Mouse (Mus musculus) hindbrain, embryonic 11.5 days (tissue): ENCODE measurements at regions not wholly inside any gene's neighbourhood (a gene's known extent, or its start where the extent isn't known, plus 50 kb on each side); places are given as distances from the start of the nearest gene placed in this dataset.

ENCODE experiments used
- ATAC-seq: fragments of 200-750 bp; cut with Nextera tagmentation; 2 replicates; pipeline ENCODE4 v1.8.0; 2017; ENCODE audit warnings: mild to moderate bottlenecking, moderate TSS enrichment, moderate library complexity; ENCODE audit not compliant: low FRiP score
- DNase-seq: peaks from one replicate; pipeline ENCODE4 v3.0.0-alpha.2; 2015; ENCODE audit warnings: low spot score
- H3K27ac ChIP-seq: fragments of 300-500 bp; sonication (generic); 2 replicates; pipeline ENCODE4 v1.5.1; 2014; ENCODE audit warnings: mild to moderate bottlenecking, low read depth, low read length
- H3K27me3 ChIP-seq: fragments of 300-500 bp; sonication (generic); 2 replicates; pipeline ENCODE4 v1.6.1; 2014; ENCODE audit warnings: mild to moderate bottlenecking, low read length, moderate library complexity, mixed read lengths; ENCODE audit not compliant: control insufficient read depth, insufficient read depth
- H3K36me3 ChIP-seq: fragments of 300-500 bp; sonication (generic); 2 replicates; pipeline ENCODE4 v1.6.1; 2014; ENCODE audit warnings: mild to moderate bottlenecking, low read length, moderate library complexity, mixed read lengths; ENCODE audit not compliant: control insufficient read depth, insufficient read depth
- H3K4me1 ChIP-seq: fragments of 300-500 bp; sonication (generic); replicated peaks from 2 replicates; pipeline ENCODE4 v1.6.1; 2014; ENCODE audit warnings: low read length, mixed read lengths; ENCODE audit not compliant: control insufficient read depth, insufficient read depth
- H3K4me2 ChIP-seq: fragments of 300-500 bp; sonication (generic); replicated peaks from 2 replicates; pipeline ENCODE4 v1.6.1; 2014; ENCODE audit warnings: mild to moderate bottlenecking, low read depth, low read length
- H3K4me3 ChIP-seq: fragments of 300-500 bp; sonication (generic); 2 replicates; pipeline ENCODE4 v1.5.1; 2014; ENCODE audit warnings: low read depth, low read length
- H3K9ac ChIP-seq: fragments of 300-500 bp; sonication (generic); 2 replicates; pipeline ENCODE4 v1.6.1; 2014; ENCODE audit warnings: low read depth, low read length
- H3K9me3 ChIP-seq: fragments of 300-500 bp; sonication (generic); 2 replicates; pipeline ENCODE4 v1.6.1; 2016; ENCODE audit warnings: low read length; ENCODE audit not compliant: control insufficient read depth
- WGBS: fragments of 180-500 bp; shearing (Covaris S2); extraction: QIAGEN DNeasy Blood & Tissue Kit; methylation state at CpG from one replicate; pipeline ENCODE4 v1.1.7; 2014; 5-methylcytosine and 5-hydroxymethylcytosine counted together

DNA sequence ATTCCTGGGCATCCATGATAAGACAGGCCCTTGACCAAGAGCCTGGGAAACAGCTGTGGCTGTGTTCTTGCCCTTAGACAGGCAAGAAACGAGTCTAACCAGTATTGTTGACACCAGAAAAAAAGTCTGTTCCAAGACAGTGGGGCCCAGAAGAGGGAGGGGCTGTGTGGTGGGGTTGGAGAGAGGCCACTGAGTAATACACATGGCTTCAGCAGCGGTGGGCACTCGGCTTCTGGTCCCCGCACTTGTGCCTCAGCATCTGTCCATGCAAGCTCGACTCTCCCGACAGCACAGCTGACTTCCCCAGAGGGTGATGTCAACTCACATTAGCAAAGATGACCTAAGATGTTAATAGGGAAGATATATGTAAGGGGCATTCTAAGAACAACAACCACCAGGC, 110.9 kb upstream of the Tle3 start:
- 39% methylated on average over 6 of the region's 6 CpGs for WGBS
- no peak overlapping the region for H3K9ac ChIP-seq
- H3K36me3 ChIP-seq = no peaks in the 10 kb centered on the region
- 0 out of 2 replicates have a peak, but pooled peaks have one; percentile 35 for ATAC-seq
- no peak for DNase-seq
- H3K4me1 ChIP-seq = peaks cover 14% of the 10 kb centered on the region
- H3K9me3 ChIP-seq = no peaks in the 10 kb centered on the region
- no peak overlapping the region for H3K4me2 ChIP-seq
- no peaks in the 10 kb centered on the region for H3K27me3 ChIP-seq
- no peak overlapping the region for H3K27ac ChIP-seq
- H3K4me3 ChIP-seq = no peak overlapping the region

DNA sequence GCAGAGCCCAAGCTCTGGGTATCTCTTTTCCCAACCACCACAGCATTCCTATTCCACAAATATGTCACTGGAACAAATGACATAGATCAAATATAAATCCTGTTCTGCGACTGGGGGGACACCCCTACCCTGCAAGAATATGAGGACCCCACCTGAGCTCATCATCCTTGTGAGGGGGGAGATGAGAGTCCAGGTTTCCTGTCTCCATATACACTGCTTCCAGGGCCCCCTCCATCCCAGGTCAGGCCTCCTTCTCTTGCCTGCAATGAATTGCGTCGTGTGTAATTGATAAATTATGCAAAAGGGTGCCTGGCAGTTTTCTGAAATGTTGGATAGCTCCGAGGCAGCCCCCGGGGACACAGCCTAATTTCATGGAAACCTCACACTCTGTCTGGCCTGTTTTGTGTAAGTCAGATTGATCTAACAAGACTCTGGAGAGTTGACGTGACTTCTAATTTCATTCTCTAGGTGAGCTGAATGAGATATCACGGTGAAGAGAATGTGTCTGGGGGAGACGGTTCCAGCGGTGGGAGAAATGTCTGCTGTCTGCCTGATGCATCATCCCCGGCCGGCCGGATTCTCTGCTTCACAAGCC, 110.3 kb upstream of the Tle3 start:
- no peaks in the 10 kb centered on the region for H3K36me3 ChIP-seq
- H3K4me1 ChIP-seq = peaks cover 14% of the 10 kb centered on the region
- no peak overlapping the region for H3K4me2 ChIP-seq
- DNase-seq (peak; percentile 61), ATAC-seq (peak; percentile 57; the same call in 1 of the 2 replicates)
- H3K27me3 ChIP-seq = no peaks in the 10 kb centered on the region
- no peak overlapping the region for H3K27ac ChIP-seq
- 23% methylated on average over 12 of the region's 12 CpGs for whole genome bisulfite sequencing
- no peak overlapping the region for H3K4me3 ChIP-seq
- H3K9me3 ChIP-seq = no peaks in the 10 kb centered on the region
- no peak overlapping the region for H3K9ac ChIP-seq

DNA sequence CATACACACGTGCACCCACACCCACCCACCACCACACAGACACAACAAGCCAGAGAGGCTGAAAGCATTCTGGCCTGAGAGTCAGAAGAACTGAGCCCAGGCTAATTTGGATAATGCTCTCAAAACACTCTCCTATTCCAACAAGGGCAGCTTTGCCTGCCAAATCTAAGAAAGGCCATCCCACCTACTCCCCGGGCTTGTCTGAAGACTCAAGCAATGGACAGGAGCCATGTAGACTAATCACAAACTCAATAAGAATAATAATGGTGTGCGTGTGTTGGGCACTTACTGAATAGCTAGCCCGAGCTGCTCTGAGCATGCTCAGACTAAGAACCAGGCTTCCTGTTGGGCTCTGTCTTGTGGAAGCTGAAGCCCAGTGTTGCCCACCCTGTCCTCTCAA, 108.8 kb upstream of the Tle3 start:
- Histone ChIP-seq H3K36me3 (no peaks in the 10 kb centered on the region), H3K27ac (no peak overlapping the region), H3K4me2 (no peak overlapping the region), H3K9ac (no peak overlapping the region), H3K27me3 (no peaks in the 10 kb centered on the region), H3K4me1 (peaks cover 14% of the 10 kb centered on the region), H3K9me3 (no peaks in the 10 kb centered on the region), H3K4me3 (no peak overlapping the region)
- ATAC-seq (no peak), DNase-seq (no peak)
- WGBS = 86% methylated on average over 4 of the region's 4 CpGs

DNA sequence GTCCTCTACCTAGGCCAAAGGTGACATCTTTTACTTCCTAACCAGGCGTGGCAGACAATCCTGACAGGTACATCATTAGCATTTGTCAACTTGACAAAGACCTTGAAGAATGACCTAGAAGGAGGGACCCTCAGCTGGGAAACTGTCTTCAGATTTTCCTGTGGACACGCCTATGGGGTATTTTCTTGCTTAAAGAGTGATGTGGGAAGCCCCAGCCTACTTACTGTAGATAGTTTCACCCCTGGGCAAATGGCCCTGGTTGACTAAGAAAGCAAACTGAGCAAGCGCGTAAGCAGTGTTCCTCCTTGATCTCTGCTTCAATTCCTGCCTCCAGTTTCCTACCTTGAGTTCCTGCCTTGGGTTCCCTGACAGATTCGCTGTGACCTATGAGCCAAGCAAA, 106.7 kb upstream of the Tle3 start:
- Histone ChIP-seq H3K9me3 (no peaks in the 10 kb centered on the region), H3K4me2 (no peak overlapping the region), H3K36me3 (no peaks in the 10 kb centered on the region), H3K27ac (no peak overlapping the region), H3K4me1 (peaks cover 5% of the 10 kb centered on the region), H3K4me3 (no peak overlapping the region), H3K27me3 (no peaks in the 10 kb centered on the region), H3K9ac (no peak overlapping the region)
- DNase-seq (no peak), ATAC-seq (no peak)
- 90% methylated on average over 5 of the region's 5 CpGs for WGBS

DNA sequence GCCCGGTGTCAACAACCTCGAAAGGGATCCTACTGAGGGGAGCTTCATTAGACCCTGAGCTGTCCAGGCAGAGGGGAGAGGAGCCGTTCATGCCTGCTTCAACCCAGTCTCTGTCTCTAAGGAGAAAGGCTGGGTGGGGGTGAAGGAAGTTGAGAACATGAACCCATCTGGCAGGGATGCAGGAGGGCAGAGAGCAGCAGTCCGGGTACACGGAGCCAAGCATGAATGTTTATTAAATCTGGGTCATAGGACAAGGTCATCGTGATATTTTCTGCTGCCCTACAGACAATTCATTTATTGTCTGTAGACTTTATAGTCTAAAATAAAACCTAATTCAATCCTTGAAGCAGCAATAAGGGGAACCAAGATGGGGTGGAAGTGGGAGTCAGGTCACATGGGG, 105.2 kb upstream of the Tle3 start:
- Histone ChIP-seq H3K9me3 (no peaks in the 10 kb centered on the region), H3K27ac (no peak overlapping the region), H3K27me3 (no peaks in the 10 kb centered on the region), H3K4me3 (no peak overlapping the region), H3K36me3 (no peaks in the 10 kb centered on the region), H3K4me2 (no peak overlapping the region), H3K9ac (no peak overlapping the region), H3K4me1 (no peaks in the 10 kb centered on the region; the same call in 1 of the 2 replicates)
- ATAC-seq = no peak
- no peak for DNase-seq
- 69% methylated on average over 6 of the region's 6 CpGs for WGBS

DNA sequence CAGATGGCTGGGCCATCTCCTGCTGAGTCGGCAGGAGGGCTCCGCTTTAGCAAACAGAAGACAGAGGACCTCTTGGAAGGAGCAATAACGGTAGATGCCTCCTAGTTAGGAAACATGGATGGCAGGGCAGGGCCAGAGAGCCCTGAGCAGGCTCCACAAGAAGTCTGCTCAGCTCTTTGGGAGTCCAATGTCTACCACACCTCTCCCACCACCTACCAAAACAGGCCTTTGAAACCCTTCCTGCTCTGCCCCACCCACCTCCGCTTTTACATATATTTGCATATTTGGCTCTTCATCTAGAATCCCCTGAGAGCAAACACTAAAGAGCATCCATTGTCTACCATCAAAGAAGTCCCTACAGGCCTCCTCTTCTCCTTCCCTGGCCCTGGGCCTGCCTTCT, 104.6 kb upstream of the Tle3 start:
- Histone ChIP-seq H3K36me3 (no peaks in the 10 kb centered on the region), H3K9ac (no peak overlapping the region), H3K4me2 (no peak overlapping the region), H3K27me3 (no peaks in the 10 kb centered on the region), H3K4me3 (no peak overlapping the region), H3K4me1 (no peaks in the 10 kb centered on the region), H3K9me3 (no peaks in the 10 kb centered on the region), H3K27ac (no peak overlapping the region)
- no peak for ATAC-seq
- DNase-seq = no peak
- WGBS = 52% methylated on average over 4 of the region's 4 CpGs

DNA sequence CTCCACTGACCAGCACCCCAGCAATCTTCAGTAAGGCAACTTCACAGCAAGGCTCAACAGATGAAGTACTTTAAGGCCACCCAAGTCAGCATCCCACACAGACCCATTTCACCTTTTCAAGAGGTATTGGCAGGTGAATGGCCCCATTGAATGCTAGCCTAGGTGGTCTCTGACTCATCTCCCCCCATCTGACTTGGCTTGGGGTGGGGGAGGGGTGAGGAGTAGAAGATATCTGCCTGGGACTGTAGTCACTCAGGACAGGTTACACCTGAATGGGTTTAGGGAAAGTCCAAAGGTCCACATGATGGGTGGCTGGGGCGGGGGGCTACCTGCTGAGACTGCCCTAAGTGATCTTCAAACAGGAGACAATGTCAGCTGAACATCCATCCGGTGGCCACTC, 104.0 kb upstream of the Tle3 start:
- Histone ChIP-seq H3K4me3 (no peak overlapping the region), H3K9me3 (no peaks in the 10 kb centered on the region), H3K36me3 (no peaks in the 10 kb centered on the region), H3K27me3 (no peaks in the 10 kb centered on the region), H3K27ac (no peak overlapping the region), H3K4me1 (no peaks in the 10 kb centered on the region), H3K4me2 (no peak overlapping the region), H3K9ac (no peak overlapping the region)
- DNase-seq (no peak), ATAC-seq (no peak)
- 75% methylated on average over 2 of the region's 2 CpGs for WGBS

DNA sequence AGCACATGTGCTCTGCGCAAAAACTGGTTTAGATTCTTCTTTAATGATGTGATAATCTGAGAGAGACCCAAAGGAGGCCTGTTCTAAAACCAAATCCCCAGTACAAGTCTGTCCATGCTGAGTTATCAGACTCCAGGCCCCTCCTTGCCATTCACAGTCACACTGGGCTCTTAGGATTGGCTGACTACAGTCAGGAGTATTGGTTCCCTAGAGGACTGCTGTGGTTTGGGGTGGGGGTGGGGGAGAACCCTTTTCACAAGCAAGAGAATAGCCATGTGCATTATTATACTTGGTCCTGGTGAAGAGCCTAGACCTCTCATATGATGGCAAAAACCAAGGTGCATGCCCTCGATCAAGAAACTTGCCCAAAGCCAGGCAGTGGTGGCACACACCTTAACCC, 103.5 kb upstream of the Tle3 start:
- no peak for ATAC-seq
- H3K27me3 ChIP-seq = no peaks in the 10 kb centered on the region
- H3K9me3 ChIP-seq = no peaks in the 10 kb centered on the region
- no peak overlapping the region for H3K4me2 ChIP-seq
- no peaks in the 10 kb centered on the region for H3K36me3 ChIP-seq
- H3K9ac ChIP-seq = no peak overlapping the region
- no peaks in the 10 kb centered on the region for H3K4me1 ChIP-seq
- H3K27ac ChIP-seq = no peak overlapping the region
- 84% methylated on average over 2 of the region's 2 CpGs for WGBS
- DNase-seq = no peak
- no peak overlapping the region for H3K4me3 ChIP-seq

DNA sequence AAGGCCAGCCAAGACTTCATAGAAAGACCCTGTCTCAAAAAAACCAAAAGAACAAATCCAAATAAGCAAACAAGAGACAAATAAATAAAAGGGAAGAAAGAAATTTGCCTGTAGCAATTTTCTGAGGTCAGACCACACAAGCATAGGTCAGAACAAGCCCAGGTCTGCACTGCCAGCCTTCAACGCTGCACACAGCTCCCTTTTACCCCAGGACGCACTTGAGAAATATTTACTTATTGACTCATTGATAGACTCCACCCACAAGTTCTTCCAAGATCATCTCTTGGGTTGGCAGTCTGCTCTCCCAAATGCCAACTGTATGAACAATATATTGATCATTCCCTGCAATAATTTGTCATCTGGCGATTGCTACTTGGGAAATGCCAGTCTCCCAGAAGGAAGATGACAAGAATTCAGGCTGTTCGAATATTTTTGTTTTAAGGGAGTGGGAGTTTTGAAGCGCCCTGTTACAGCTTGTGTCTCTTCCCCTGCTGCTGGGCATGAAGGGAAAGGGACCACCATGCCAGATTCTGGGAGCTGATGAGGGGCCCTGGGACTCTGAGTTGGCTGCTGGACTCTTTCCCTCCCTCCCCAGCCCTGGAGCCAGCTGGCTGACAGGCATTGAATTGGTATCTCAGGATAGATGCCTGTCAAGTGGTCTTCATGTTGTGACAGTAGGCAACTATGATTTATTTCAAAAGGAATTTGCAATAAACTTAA, 102.9 kb upstream of the Tle3 start:
- H3K4me2 ChIP-seq = no peak overlapping the region
- 89% methylated on average over 5 of the region's 5 CpGs for WGBS
- H3K27me3 ChIP-seq = no peaks in the 10 kb centered on the region
- H3K9ac ChIP-seq = no peak overlapping the region
- ATAC-seq = no peak
- H3K4me1 ChIP-seq = no peaks in the 10 kb centered on the region
- no peaks in the 10 kb centered on the region for H3K9me3 ChIP-seq
- DNase-seq = no peak
- no peaks in the 10 kb centered on the region for H3K36me3 ChIP-seq
- no peak overlapping the region for H3K4me3 ChIP-seq
- H3K27ac ChIP-seq = no peak overlapping the region
